Mouse (Mus musculus): ENCODE data around the gene Wnt5b. TPM values are rescaled to one million over a fixed set of nuclear protein-coding genes. Genes with fewer than 3 reads are reported as not detected.

Gene Wnt5b
- 0.41 TPM in 1 of 2 replicates, not detected in the other for polyA plus RNA-seq (2012; ENCODE audit: low replicate concordance)

DNA sequence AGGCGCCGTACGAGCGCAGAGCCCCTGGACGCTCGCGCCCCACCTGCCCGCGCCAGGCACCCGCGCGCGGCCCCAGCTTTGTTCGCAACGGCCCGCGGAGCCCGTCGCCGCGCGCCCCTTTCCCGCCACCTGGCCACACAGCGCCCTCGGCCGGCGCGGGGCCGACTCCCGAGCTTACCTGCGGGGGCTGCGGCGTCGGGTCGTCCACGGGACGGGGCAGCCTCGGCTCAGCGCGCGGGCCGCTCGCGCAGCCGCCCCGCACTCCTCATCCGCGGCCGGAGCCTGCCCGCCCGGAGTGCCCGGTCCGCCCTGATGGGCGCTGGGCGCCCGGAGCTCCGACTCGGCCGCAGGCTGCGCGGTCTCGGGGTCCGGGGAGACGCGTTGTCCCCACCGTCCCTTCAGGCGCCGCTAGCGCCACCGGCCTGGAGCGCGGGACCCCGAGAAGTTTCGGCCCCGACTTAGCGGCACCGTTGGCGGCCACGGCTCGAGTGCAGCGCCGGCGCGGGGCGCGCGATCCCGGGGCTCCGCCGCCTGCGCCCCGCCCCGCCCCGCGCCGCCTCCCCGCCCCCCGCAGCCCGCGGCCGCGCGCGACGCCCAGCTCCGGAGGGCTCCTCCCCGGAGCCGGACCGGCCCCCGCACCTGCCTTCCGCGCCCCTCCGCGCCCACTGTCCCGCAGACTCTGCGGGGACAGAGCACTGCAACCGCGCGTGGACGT lies at the start of gene Wnt5b:
Gene Wnt5b (minus strand): TSS at position 545 of the 715 bp plus-strand sequence.

GRCm38 (mm10) chr6:119479343-119479875 lies 64.7 kb downstream of the Wnt5b start, which contains the start of gene Fbxl14:
Fbxl14 (plus strand) TSS chr6:119479668.

DNA sequence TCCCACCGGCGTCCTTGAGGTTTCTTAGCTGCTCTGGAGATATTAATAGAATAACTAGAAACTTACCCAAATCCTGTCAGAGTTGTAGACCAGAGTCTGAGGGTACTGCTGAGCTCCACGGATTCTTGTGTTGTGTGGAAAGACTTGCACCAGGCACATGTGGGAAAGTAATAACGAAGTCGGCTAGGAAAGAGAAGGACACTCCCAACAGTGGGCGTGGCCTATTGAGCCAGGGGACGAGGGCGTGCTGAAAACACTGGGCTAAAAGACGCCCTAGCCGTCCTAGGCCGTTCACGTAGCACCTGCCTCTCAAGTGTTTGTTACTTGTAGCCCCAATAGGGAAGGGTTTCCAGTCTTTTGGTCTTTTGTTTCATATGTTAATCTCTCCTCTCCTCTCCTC lies 126.8 kb downstream of the Wnt5b start, which contains the start of gene Adipor2:
Gene Adipor2 (minus strand): TSS at position 351 of the 400 bp plus-strand sequence.

Other genes starting within 250 kb of the Wnt5b start
- 0.08 TPM in 1 of 2 replicates, not detected in the other for gene Lrtm2, start 213.6 kb downstream of the Wnt5b start, polyA plus RNA-seq (2012; ENCODE audit: low replicate concordance)
- gene Adipor2, start 126.6 kb downstream of the Wnt5b start, polyA plus RNA-seq (2012; ENCODE audit: low replicate concordance) = 14.0 and 23.8 TPM in 2 replicates
- gene Fbxl14, start 64.7 kb downstream of the Wnt5b start, polyA plus RNA-seq (2012; ENCODE audit: low replicate concordance) = 61.7 and 102 TPM in 2 replicates